Mouse (Mus musculus) liver, embryonic 11.5 days (tissue): ENCODE data around the gene Kctd11. TPM values are rescaled to one million over a fixed set of nuclear protein-coding genes. Genes with fewer than 3 reads are reported as not detected.

Experiments used
- ATAC-seq: fragments of 200-750 bp; cut with Nextera tagmentation; replicated peaks from 2 replicates; pipeline ENCODE4 v1.8.0; 2017; ENCODE audit warnings: moderate number of reproducible peaks, mild to moderate bottlenecking, moderate TSS enrichment, moderate library complexity; ENCODE audit not compliant: low FRiP score
- DNase-seq: peaks from one replicate; pipeline ENCODE4 v3.0.0-alpha.2; 2017; ENCODE audit warnings: low spot score
- H3K27ac ChIP-seq: fragments of 300-500 bp; sonication (generic); 2 replicates; pipeline ENCODE4 v1.5.1; 2014; ENCODE audit warnings: mild to moderate bottlenecking, low read depth, low read length, control low read depth
- H3K27me3 ChIP-seq: fragments of 300-500 bp; sonication (generic); replicated peaks from 2 replicates; pipeline ENCODE4 v1.6.1; 2014; ENCODE audit warnings: low read length, mixed read lengths; ENCODE audit not compliant: control insufficient read depth, insufficient read depth
- H3K36me3 ChIP-seq: fragments of 300-500 bp; sonication (generic); 2 replicates; pipeline ENCODE4 v1.6.1; 2014; ENCODE audit warnings: mild to moderate bottlenecking, low read length, moderate library complexity, mixed read lengths; ENCODE audit not compliant: control insufficient read depth, insufficient read depth
- H3K4me1 ChIP-seq: fragments of 300-500 bp; sonication (generic); replicated peaks from 2 replicates; pipeline ENCODE4 v1.6.1; 2014; ENCODE audit warnings: low read length, mixed read lengths; ENCODE audit not compliant: control insufficient read depth, insufficient read depth
- H3K4me2 ChIP-seq: fragments of 300-500 bp; sonication (generic); 2 replicates; pipeline ENCODE4 v1.6.1; 2014; ENCODE audit warnings: mild to moderate bottlenecking, control low read depth, moderate library complexity
- H3K4me3 ChIP-seq: fragments of 300-500 bp; sonication (generic); 2 replicates; pipeline ENCODE4 v1.5.1; 2014; ENCODE audit warnings: low read depth, low read length, control low read depth
- H3K9ac ChIP-seq: fragments of 300-500 bp; sonication (generic); 2 replicates; pipeline ENCODE4 v1.6.1; 2014; ENCODE audit warnings: low read depth, low read length, control low read depth
- H3K9me3 ChIP-seq: fragments of 300-500 bp; sonication (generic); 2 replicates; pipeline ENCODE4 v1.6.1; 2016; ENCODE audit warnings: low read length, inconsistent platforms, mixed read lengths; ENCODE audit not compliant: control insufficient read depth
- WGBS: fragments of 180-500 bp; shearing (Covaris S2); extraction: QIAGEN DNeasy Blood & Tissue Kit; methylation state at CpG from one replicate; pipeline ENCODE4 v1.1.7; 2014; 5-methylcytosine and 5-hydroxymethylcytosine counted together
- polyA plus RNA-seq: library from polyadenylated mRNA; unstranded; fragments of >200 nt; fragmentation: Nextera tagmentation; extraction: Ambion mirVana; gene quantifications from 2 replicates; pipeline ENCODE4 v1.2.1, GENCODE M21; 2014

Gene Kctd11
- polyA plus RNA-seq, 1 experiment from 2014 or later, result 3.6 TPM

GRCm38 (mm10) chr11:69914917-69915430, 33.8 kb upstream of the Kctd11 start:
- H3K27ac ChIP-seq, result peak overlapping the region; percentile 96
- ATAC-seq, result no peak

DNA sequence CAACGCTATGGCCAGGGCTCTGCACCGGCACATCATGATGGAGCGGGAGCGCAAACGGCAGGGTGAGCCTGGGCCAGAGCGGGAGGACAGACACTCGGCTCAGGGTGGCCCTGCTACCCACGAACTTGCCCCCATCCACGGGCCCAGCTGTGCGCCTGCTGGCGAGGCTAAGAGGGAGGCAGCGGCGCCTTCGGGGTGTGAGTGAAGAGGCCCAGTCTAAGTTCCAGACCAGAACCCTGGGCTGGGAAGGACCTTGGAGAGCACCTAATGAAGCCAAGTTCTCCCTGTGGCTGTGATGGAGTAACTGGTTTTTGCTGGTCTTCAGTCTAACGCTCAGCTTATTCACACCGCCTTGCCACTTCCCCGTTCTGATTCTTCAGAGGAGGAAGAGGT, 33.2 kb upstream of the Kctd11 start:
- H3K4me2 ChIP-seq, result peak overlapping the region; percentile 96
- no peaks in the 10 kb centered on the region for H3K9me3 ChIP-seq
- peak overlapping the region; percentile 94 for H3K4me3 ChIP-seq
- H3K27ac ChIP-seq, result peak overlapping the region; percentile 96
- ATAC-seq (no peak; the same call in 1 of the 2 replicates), DNase-seq (no peak)
- peaks cover 66% of the 10 kb centered on the region for H3K36me3 ChIP-seq
- WGBS, result 2% methylated on average over 17 of the region's 17 CpGs
- no peaks in the 10 kb centered on the region for H3K27me3 ChIP-seq
- H3K9ac ChIP-seq, result peak overlapping the region; percentile 90
- peaks cover 42% of the 10 kb centered on the region for H3K4me1 ChIP-seq

More at GRCm38 (mm10) chr11:69914917-69915430, 33.8 kb upstream of the Kctd11 start:
- Histone ChIP-seq H3K9ac (peak overlapping the region; percentile 90), H3K4me1 (peaks cover 43% of the 10 kb centered on the region), H3K9me3 (no peaks in the 10 kb centered on the region), H3K4me3 (peak overlapping the region; percentile 94), H3K36me3 (peaks cover 60% of the 10 kb centered on the region), H3K4me2 (peak overlapping the region; percentile 96), H3K27me3 (no peaks in the 10 kb centered on the region)
- no peak for DNase-seq
- 28% methylated on average over 9 of the region's 9 CpGs for WGBS

- ATAC-seq, result peak; percentile 72
- Histone ChIP-seq H3K4me1 (peaks cover 36% of the 10 kb centered on the region), H3K4me2 (peak within 1 kb of the TSS; percentile 96), H3K36me3 (peaks cover 67% of the 10 kb centered on the region), H3K4me3 (peak within 1 kb of the TSS; percentile 94), H3K27ac (peak within 1 kb of the TSS; percentile 96), H3K9me3 (no peaks in the 10 kb centered on the region), H3K9ac (peak within 1 kb of the TSS; percentile 90), H3K27me3 (no peaks in the 10 kb centered on the region)
- DNase-seq, result peak; percentile 93
- WGBS, result 2% methylated on average over 59 of the region's 61 CpGs
Observed at GRCm38 (mm10) chr11:69913554-69914371, 32.6 kb upstream of the Kctd11 start, which contains the start of gene Gps2. Gps2 (plus strand) TSS chr11:69913888.

GRCm38 (mm10) chr11:69912716-69913530, 31.7 kb upstream of the Kctd11 start:
- Histone ChIP-seq H3K27ac (peak overlapping the region; percentile 96), H3K9me3 (no peaks in the 10 kb centered on the region), H3K4me3 (peak overlapping the region; percentile 94), H3K9ac (peak overlapping the region; percentile 90), H3K27me3 (no peaks in the 10 kb centered on the region), H3K4me2 (peak overlapping the region; percentile 96), H3K36me3 (peaks cover 68% of the 10 kb centered on the region), H3K4me1 (peaks cover 27% of the 10 kb centered on the region)
- 78% methylated on average over 15 of the region's 15 CpGs for WGBS
- DNase-seq (no peak), ATAC-seq (no peak)

GRCm38 (mm10) chr11:69911701-69912100, 30.5 kb upstream of the Kctd11 start:
- H3K9me3 ChIP-seq, result no peaks in the 10 kb centered on the region
- H3K9ac ChIP-seq, result no peak overlapping the region
- no peak overlapping the region for H3K4me2 ChIP-seq
- ATAC-seq (no peak), DNase-seq (no peak)
- H3K36me3 ChIP-seq, result peaks cover 68% of the 10 kb centered on the region
- WGBS, result 90% methylated on average over 6 of the region's 6 CpGs
- no peak overlapping the region for H3K27ac ChIP-seq
- H3K4me3 ChIP-seq, result no peak overlapping the region
- no peaks in the 10 kb centered on the region for H3K27me3 ChIP-seq
- H3K4me1 ChIP-seq, result peaks cover 18% of the 10 kb centered on the region

- DNase-seq (no peak), ATAC-seq (no peak)
- Histone ChIP-seq H3K36me3 (peaks cover 69% of the 10 kb centered on the region), H3K9ac (no peak overlapping the region), H3K4me2 (no peak overlapping the region), H3K27ac (no peak overlapping the region), H3K4me1 (peaks cover 13% of the 10 kb centered on the region), H3K9me3 (no peaks in the 10 kb centered on the region), H3K27me3 (no peaks in the 10 kb centered on the region), H3K4me3 (no peak overlapping the region)
- 89% methylated on average over 17 of the region's 17 CpGs for WGBS
Observed at GRCm38 (mm10) chr11:69910781-69911560, 29.8 kb upstream of the Kctd11 start.

GRCm38 (mm10) chr11:69910177-69910576, 29.0 kb upstream of the Kctd11 start:
- Histone ChIP-seq H3K4me2 (no peak overlapping the region), H3K4me1 (peaks cover 5% of the 10 kb centered on the region), H3K36me3 (peaks cover 71% of the 10 kb centered on the region), H3K27ac (no peak overlapping the region), H3K9ac (no peak overlapping the region), H3K4me3 (no peak overlapping the region), H3K9me3 (no peaks in the 10 kb centered on the region), H3K27me3 (no peaks in the 10 kb centered on the region)
- WGBS, result 94% methylated on average over 8 of the region's 8 CpGs
- no peak for DNase-seq
- no peak for ATAC-seq

DNA sequence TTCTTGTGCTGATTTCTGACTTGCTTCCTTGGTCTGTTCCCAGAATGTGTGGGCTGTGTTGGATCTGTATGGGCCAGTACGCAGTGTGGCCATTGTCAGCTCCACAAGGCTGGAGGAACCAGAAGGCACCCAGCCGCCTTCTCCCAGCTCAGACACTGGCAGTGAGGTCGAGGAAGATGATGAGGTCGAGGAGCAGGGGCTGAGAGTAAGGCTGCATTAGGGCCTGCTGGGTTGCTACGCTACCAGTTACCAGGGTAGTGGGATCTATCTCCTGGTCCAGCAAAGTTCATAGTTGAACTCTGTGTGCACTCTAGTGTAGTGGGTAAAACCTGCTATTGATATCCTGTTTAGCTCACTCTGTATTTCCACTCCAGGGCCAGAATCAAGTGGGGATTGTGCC, 28.0 kb upstream of the Kctd11 start:
- ATAC-seq, result no peak
- no peak overlapping the region for H3K9ac ChIP-seq
- 90% methylated on average over 5 of the region's 5 CpGs for WGBS
- no peaks in the 10 kb centered on the region for H3K4me1 ChIP-seq
- no peaks in the 10 kb centered on the region for H3K9me3 ChIP-seq
- no peak overlapping the region for H3K4me3 ChIP-seq
- no peak for DNase-seq
- no peak overlapping the region for H3K27ac ChIP-seq
- H3K36me3 ChIP-seq, result peaks cover 74% of the 10 kb centered on the region
- no peak overlapping the region for H3K4me2 ChIP-seq
- H3K27me3 ChIP-seq, result no peaks in the 10 kb centered on the region
